Mouse (Mus musculus) lung, postnatal 0 days (tissue): ENCODE results near the gene Cacna1i. TPM values are rescaled to one million over a fixed set of nuclear protein-coding genes. Genes with fewer than 3 reads are reported as not detected.

ENCODE experiments used
- ATAC-seq: fragments of 200-750 bp; cut with Nextera tagmentation; 2 replicates; pipeline ENCODE4 v1.8.0; 2017; ENCODE audit warnings: moderate library complexity
- DNase-seq: peaks from one replicate; pipeline ENCODE4 v3.0.0-alpha.2; 2016; ENCODE audit warnings: low spot score
- H3K27ac ChIP-seq: fragments of 300-500 bp; sonication (generic); 2 replicates; pipeline ENCODE4 v1.5.1; 2014; ENCODE audit warnings: antibody characterized with exemption, mild to moderate bottlenecking, low read length, mixed read lengths
- H3K27me3 ChIP-seq: fragments of 300-500 bp; sonication (generic); replicated peaks from 2 replicates; pipeline ENCODE4 v1.6.1; 2014; ENCODE audit warnings: low read length, mixed read lengths; ENCODE audit not compliant: insufficient read depth
- H3K36me3 ChIP-seq: fragments of 300-500 bp; sonication (generic); 2 replicates; pipeline ENCODE4 v1.6.1; 2014; ENCODE audit warnings: low read length, mixed read lengths; ENCODE audit not compliant: insufficient read depth
- H3K4me1 ChIP-seq: fragments of 300-500 bp; sonication (generic); 2 replicates; pipeline ENCODE4 v1.6.1; 2014; ENCODE audit warnings: antibody characterized with exemption, low read depth, low read length, mixed read lengths; ENCODE audit not compliant: insufficient read depth
- H3K4me2 ChIP-seq: fragments of 300-500 bp; sonication (generic); replicated peaks from 2 replicates; pipeline ENCODE4 v1.6.1; 2014; ENCODE audit warnings: low read depth, mild to moderate bottlenecking, low read length, moderate library complexity, mixed read lengths
- H3K4me3 ChIP-seq: fragments of 300-500 bp; sonication (generic); 2 replicates; pipeline ENCODE4 v1.5.1; 2014; ENCODE audit warnings: low read depth, low read length
- H3K9ac ChIP-seq: fragments of 300-500 bp; sonication (generic); replicated peaks from 2 replicates; pipeline ENCODE4 v1.6.1; 2014; ENCODE audit warnings: low read depth, mild to moderate bottlenecking
- H3K9me3 ChIP-seq: fragments of 300-500 bp; sonication (generic); 2 replicates; pipeline ENCODE4 v1.6.1; 2016; ENCODE audit warnings: low read length, mixed read lengths
- CTCF ChIP-seq: IDR thresholded peaks from 2 replicates; pipeline ENCODE4 v1.5.1; 2016; ENCODE audit warnings: antibody characterized with exemption, mild to moderate bottlenecking
- EP300 ChIP-seq: IDR thresholded peaks from 2 replicates; pipeline ENCODE4 v1.6.1; 2016; ENCODE audit warnings: antibody characterized with exemption, mild to moderate bottlenecking, control low read depth
- WGBS: fragments of 180-500 bp; shearing (Covaris S2); extraction: QIAGEN DNeasy Blood & Tissue Kit; methylation state at CpG from one replicate; pipeline ENCODE4 v1.1.7; 2014; 5-methylcytosine and 5-hydroxymethylcytosine counted together
- polyA plus RNA-seq: library from polyadenylated mRNA; unstranded; fragments of >200 nt; fragmentation: Nextera tagmentation; extraction: Ambion mirVana; gene quantifications from 2 replicates; pipeline ENCODE4 v1.2.1, GENCODE M21; 2015

The Cacna1i gene
- polyA plus RNA-seq, 1 experiment from 2014 or later = not detected

GRCm38 (mm10) chr15:80334766-80335165 lies 47.7 kb downstream of the Cacna1i start:
- no peaks in the 10 kb centered on the region for H3K9me3 ChIP-seq
- no peaks in the 10 kb centered on the region for H3K27me3 ChIP-seq
- no peak overlapping the region for H3K9ac ChIP-seq
- H3K4me2 ChIP-seq = no peak overlapping the region
- no peak overlapping the region for H3K27ac ChIP-seq
- H3K4me3 ChIP-seq = no peak overlapping the region
- no peak for TF ChIP-seq EP300
- no peak for TF ChIP-seq CTCF
- no peak for ATAC-seq
- WGBS = 67% methylated on average over 7 of the region's 10 CpGs
- no peak for DNase-seq
- no peaks in the 10 kb centered on the region for H3K36me3 ChIP-seq
- H3K4me1 ChIP-seq = no peaks in the 10 kb centered on the region

GRCm38 (mm10) chr15:80335196-80335595 lies 48.2 kb downstream of the Cacna1i start:
- no peak overlapping the region for H3K9ac ChIP-seq
- H3K36me3 ChIP-seq = no peaks in the 10 kb centered on the region
- H3K27ac ChIP-seq = no peak overlapping the region
- TF ChIP-seq CTCF = no peak
- no peak for TF ChIP-seq EP300
- H3K9me3 ChIP-seq = no peaks in the 10 kb centered on the region
- no peaks in the 10 kb centered on the region for H3K4me1 ChIP-seq
- no peak overlapping the region for H3K4me3 ChIP-seq
- WGBS = 41% methylated on average over 7 of the region's 7 CpGs
- H3K27me3 ChIP-seq = no peaks in the 10 kb centered on the region
- DNase-seq (no peak), ATAC-seq (no peak)
- no peak overlapping the region for H3K4me2 ChIP-seq

GRCm38 (mm10) chr15:80340348-80340747 lies 53.3 kb downstream of the Cacna1i start:
- Histone ChIP-seq H3K27ac (no peak overlapping the region), H3K4me1 (no peaks in the 10 kb centered on the region), H3K9ac (no peak overlapping the region), H3K4me2 (no peak overlapping the region), H3K9me3 (no peaks in the 10 kb centered on the region), H3K36me3 (no peaks in the 10 kb centered on the region), H3K27me3 (no peaks in the 10 kb centered on the region), H3K4me3 (no peak overlapping the region)
- no peak for TF ChIP-seq EP300
- TF ChIP-seq CTCF = peak; percentile 79
- DNase-seq = peak; percentile 21
- 79% methylated on average over 2 of the region's 2 CpGs for WGBS
- no peak for ATAC-seq

- Histone ChIP-seq H3K4me1 (no peaks in the 10 kb centered on the region), H3K36me3 (no peaks in the 10 kb centered on the region), H3K9ac (no peak overlapping the region), H3K4me2 (no peak overlapping the region), H3K9me3 (no peaks in the 10 kb centered on the region), H3K27me3 (no peaks in the 10 kb centered on the region), H3K27ac (no peak overlapping the region), H3K4me3 (no peak overlapping the region)
- TF ChIP-seq EP300 (no peak), CTCF (no peak)
- WGBS = 47% methylated on average over 4 of the region's 4 CpGs
- ATAC-seq (no peak), DNase-seq (peak; percentile 16)
Measured at GRCm38 (mm10) chr15:80342394-80342793, 55.4 kb downstream of the Cacna1i start.

- no peaks in the 10 kb centered on the region for H3K36me3 ChIP-seq
- no peak overlapping the region for H3K27ac ChIP-seq
- H3K4me1 ChIP-seq = no peaks in the 10 kb centered on the region
- H3K9ac ChIP-seq = no peak overlapping the region
- H3K4me3 ChIP-seq = no peak overlapping the region
- TF ChIP-seq EP300 = no peak
- TF ChIP-seq CTCF = no peak
- no peaks in the 10 kb centered on the region for H3K27me3 ChIP-seq
- WGBS = 43% methylated on average over 10 of the region's 10 CpGs
- no peak for DNase-seq
- H3K4me2 ChIP-seq = no peak overlapping the region
- no peaks in the 10 kb centered on the region for H3K9me3 ChIP-seq
- peak; percentile 32 for ATAC-seq
Measured at GRCm38 (mm10) chr15:80343031-80343430, 56.0 kb downstream of the Cacna1i start.

- Histone ChIP-seq H3K4me2 (no peak overlapping the region), H3K27me3 (no peaks in the 10 kb centered on the region), H3K4me3 (no peak overlapping the region), H3K9ac (no peak overlapping the region), H3K4me1 (no peaks in the 10 kb centered on the region), H3K27ac (no peak overlapping the region), H3K9me3 (no peaks in the 10 kb centered on the region), H3K36me3 (no peaks in the 10 kb centered on the region)
- TF ChIP-seq CTCF (no peak), EP300 (no peak)
- DNase-seq = no peak
- ATAC-seq = no peak
- 92% methylated on average over 5 of the region's 5 CpGs for WGBS
Measured at GRCm38 (mm10) chr15:80343731-80344130, 56.7 kb downstream of the Cacna1i start.

- H3K4me3 ChIP-seq = no peak overlapping the region
- TF ChIP-seq CTCF = no peak
- no peak for TF ChIP-seq EP300
- H3K9me3 ChIP-seq = no peaks in the 10 kb centered on the region
- no peak overlapping the region for H3K27ac ChIP-seq
- 85% methylated on average over 7 of the region's 7 CpGs for WGBS
- no peak for ATAC-seq
- no peak for DNase-seq
- no peak overlapping the region for H3K9ac ChIP-seq
- H3K27me3 ChIP-seq = no peaks in the 10 kb centered on the region
- H3K36me3 ChIP-seq = no peaks in the 10 kb centered on the region
- no peaks in the 10 kb centered on the region for H3K4me1 ChIP-seq
- H3K4me2 ChIP-seq = no peak overlapping the region
Measured at GRCm38 (mm10) chr15:80346510-80346909, 59.5 kb downstream of the Cacna1i start.
